Mouse (Mus musculus) heart, postnatal 0 days (tissue): ENCODE data around the gene Gm38431.

Source experiments
- CTCF ChIP-seq: IDR thresholded peaks from 2 replicates; pipeline ENCODE4 v1.5.1; 2016; ENCODE audit warnings: antibody characterized with exemption, control low read depth, low read depth
- EP300 ChIP-seq: IDR thresholded peaks from 2 replicates; pipeline ENCODE4 v1.6.1; 2016; ENCODE audit warnings: antibody characterized with exemption, low read depth

DNA sequence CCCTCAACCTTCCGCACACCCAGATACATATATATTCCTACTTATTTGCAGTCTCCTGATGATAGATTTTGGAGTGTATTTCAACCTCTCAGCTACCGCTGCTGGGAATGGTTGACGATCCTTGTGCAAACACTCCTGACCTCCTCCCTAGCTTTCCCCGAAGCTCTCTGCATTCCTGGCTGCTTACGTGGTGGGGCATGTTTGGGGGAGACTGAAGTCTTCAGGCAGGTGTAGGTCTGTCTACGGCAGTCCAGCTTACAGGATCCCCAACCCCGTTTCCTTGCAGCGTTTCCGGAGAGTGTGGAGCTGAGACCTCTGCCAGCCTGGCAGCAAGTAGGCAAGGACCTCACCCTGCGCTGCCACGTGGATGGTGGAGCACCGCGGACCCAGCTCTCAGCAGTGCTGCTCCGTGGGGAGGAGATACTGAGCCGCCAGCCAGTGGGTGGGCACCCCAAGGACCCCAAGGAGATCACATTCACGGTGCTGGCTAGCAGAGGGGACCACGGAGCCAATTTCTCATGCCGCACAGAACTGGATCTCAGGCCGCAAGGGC lies 66.5 kb downstream of the Gm38431 start:
- TF ChIP-seq CTCF (no peak), EP300 (no peak)
